Mouse (Mus musculus) liver, postnatal 0 days (tissue): ENCODE results near the gene Nsun2.

Experiments used
- CTCF ChIP-seq: sonication (generic); IDR thresholded peaks from 2 replicates; pipeline ENCODE4 v1.5.1; 2016; ENCODE audit warnings: antibody characterized with exemption, low read depth
- EP300 ChIP-seq: IDR thresholded peaks from 2 replicates; pipeline ENCODE4 v1.6.1; 2016; ENCODE audit warnings: antibody characterized with exemption, low read depth, mild to moderate bottlenecking

DNA sequence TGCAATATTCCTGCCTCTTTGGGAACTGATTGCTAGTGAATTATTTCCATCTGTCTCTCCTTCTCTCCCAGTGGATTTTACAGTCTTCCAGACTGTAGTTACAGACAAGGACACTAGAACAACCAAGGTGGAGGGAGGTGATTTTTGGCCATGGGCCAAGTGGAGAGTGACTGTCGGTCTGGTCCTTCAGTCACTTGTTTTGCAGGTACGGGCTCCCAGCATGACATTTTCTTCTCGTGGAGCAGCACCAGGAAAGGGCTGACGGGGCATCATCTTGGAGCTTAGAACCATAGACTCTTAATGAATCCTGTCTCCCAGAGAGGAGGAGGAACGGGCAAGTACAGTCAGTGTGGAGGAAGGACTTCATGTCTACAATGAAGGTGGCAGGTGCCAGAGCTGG lies 138.6 kb downstream of the Nsun2 start:
- TF ChIP-seq CTCF (no peak), EP300 (no peak)
